14 mouse cellular contexts compared by ENCODE assay signal in the genomic region with DNA sequence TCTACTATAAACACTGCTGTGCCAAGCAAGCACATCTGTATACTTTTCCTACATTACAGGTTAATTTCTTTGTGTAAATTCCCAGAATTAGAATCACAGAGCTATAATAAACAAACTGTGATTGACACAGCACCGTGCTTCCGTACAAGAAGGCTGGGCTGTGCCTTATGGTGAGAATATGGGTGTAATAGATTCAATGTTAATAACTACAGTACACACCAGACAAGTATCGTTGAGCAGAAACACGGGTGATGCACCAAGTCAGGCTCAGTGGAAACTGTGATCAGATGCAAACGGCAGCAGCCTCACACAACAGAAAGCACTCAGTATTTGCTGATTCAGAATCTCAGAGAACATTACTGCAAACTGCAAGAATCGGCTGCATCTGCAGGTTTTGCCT.
DNase-seq lines count a peak whose midpoint lies in the region; TF ChIP-seq lines count a peak whose summit lies in the region.
"Had no signal": no experiment of that assay in that cellular context is flagged by ENCODE, and none has a peak within 500 bp of the region (broad histone marks: within the 10 kb centered on the region; RNA-seq: fewer than 3 reads in every experiment).

No protein-coding gene starts in this region.

- no peak for TF ChIP-seq CTCF in layer of hippocampus, adult 2 months (conservative IDR thresholded peaks at IDR 0.05)
- TF ChIP-seq CTCF in brain, embryonic 14.5 days (IDR thresholded peaks at IDR 0.05; ENCODE audit: borderline replicate concordance, extremely low read depth, insufficient read depth, insufficient read length), result no peak

- no peaks in the 10 kb centered on the region for H3K79me2 ChIP-seq in myocyte (ENCODE audit: control insufficient read depth, insufficient read depth)

- H3K27me3 ChIP-seq in heart, embryonic 10.5 days (ENCODE audit: insufficient read depth, poor library complexity, severe bottlenecking), result no peaks in the 10 kb centered on the region
- H3K27me3 ChIP-seq in myocyte (ENCODE audit: control insufficient read depth, insufficient read depth, insufficient read length), result no peaks in the 10 kb centered on the region
- H3K27me3 ChIP-seq: midbrain, embryonic 15.5 days; neural tube, embryonic 13.5 days had no signal

- WGBS in heart, embryonic 10.5 days, result 79% methylated on average over 6 of the region's 6 CpGs

- no peak for TF ChIP-seq POLR2A in brain, embryonic 14.5 days (IDR thresholded peaks at IDR 0.05; ENCODE audit: borderline replicate concordance, extremely low read depth, insufficient read depth, insufficient read length, poor library complexity, severe bottlenecking)
- TF ChIP-seq POLR2A in myocyte (IDR thresholded peaks at IDR 0.05; ENCODE audit: insufficient read length, low read depth), result no peak

- peak overlapping the region; percentile 1 for H3K4me2 ChIP-seq in myocyte (ENCODE audit: low read depth)
- H3K4me2 ChIP-seq: liver, embryonic 11.5 days; midbrain, embryonic 15.5 days; neural tube, embryonic 13.5 days had no signal

- H3K4me3 ChIP-seq in heart, embryonic 10.5 days, result no peak overlapping the region
- H3K4me3 ChIP-seq in layer of hippocampus, adult 2 months, result no peak overlapping the region
- H3K4me3 ChIP-seq in myocyte, result no peak overlapping the region
- H3K4me3 ChIP-seq: midbrain, embryonic 15.5 days; neural tube, embryonic 13.5 days had no signal

- H3ac ChIP-seq in myocyte (ENCODE audit: control insufficient read depth, insufficient read length), result no peak overlapping the region

- H3K4me1 ChIP-seq in heart, embryonic 10.5 days, result peaks cover 32% of the 10 kb centered on the region

- no peak overlapping the region for H3K27ac ChIP-seq in heart, embryonic 10.5 days
- H3K27ac ChIP-seq in layer of hippocampus, adult 2 months, result peak overlapping the region; percentile 79
- H3K27ac ChIP-seq: macrophage; midbrain, embryonic 15.5 days; neural tube, embryonic 13.5 days had no signal

- no peaks in the 10 kb centered on the region for H3K9me3 ChIP-seq in heart, embryonic 10.5 days

- H3K36me3 ChIP-seq in heart, embryonic 10.5 days, result no peaks in the 10 kb centered on the region
- H3K36me3 ChIP-seq in myocyte (ENCODE audit: control insufficient read depth, insufficient read depth), result no peaks in the 10 kb centered on the region
- H3K36me3 ChIP-seq: midbrain, embryonic 15.5 days; neural tube, embryonic 13.5 days had no signal

- DNase-seq in heart, adult 11 months, result peak; percentile 84
- no peak for DNase-seq in heart, embryonic 10.5 days (ENCODE audit: low spot score)
- DNase-seq in layer of hippocampus, adult 2 months (ENCODE audit: low spot score in 2 of 2), result peak in 1 of 2 experiments; percentile 16
- no peak for DNase-seq in layer of hippocampus, adult 11-12 months (ENCODE audit: low spot score)
- peak; percentile 72 for DNase-seq in brain, embryonic 14.5 days (ENCODE audit: low read depth)
- no peak for DNase-seq in adrenal gland, postnatal 36 days
- DNase-seq: adrenal gland, adult 8-10 months; B cell, adult 2 months; cerebellum, postnatal 14 days had no signal

TF ChIP-seq in myocyte, 11 proteins besides CTCF, POLR2A, EP300 and RAD21:
- TF ChIP-seq POLR2AphosphoS2 (IDR thresholded peaks at IDR 0.05; ENCODE audit: insufficient read length, low read depth) (no peak), MYOG (IDR thresholded peaks at IDR 0.05; ENCODE audit: control insufficient read depth in 1 of 3, insufficient read depth in 1 of 3, insufficient read length in 2 of 3, low read depth in 2 of 3) (no peak), SRF (IDR thresholded peaks at IDR 0.05; ENCODE audit: control insufficient read depth, insufficient read length, low read depth) (no peak), E2F4 (IDR thresholded peaks at IDR 0.05; ENCODE audit: insufficient read depth) (no peak), TCF12 (IDR thresholded peaks at IDR 0.05; ENCODE audit: insufficient read depth, poor library complexity, severe bottlenecking) (no peak), MAX (IDR thresholded peaks at IDR 0.05; ENCODE audit: low read depth) (no peak), CEBPB (IDR thresholded peaks at IDR 0.05; ENCODE audit: insufficient read depth, poor library complexity, severe bottlenecking) (no peak), TCF3 (IDR thresholded peaks at IDR 0.05; ENCODE audit: insufficient read length, low read depth) (no peak)
TF ChIP-seq in myocyte: peak in this region for 0.

Comparison
In these comparisons a context has a peak if more than half of its experiments do, and no peak if none do; other contexts are left out.
1. DNase-seq: peak in heart, adult 11 months (single experiment) and brain, embryonic 14.5 days (single experiment); none in heart, embryonic 10.5 days (single experiment), layer of hippocampus, adult 11-12 months (single experiment) and adrenal gland, postnatal 36 days (0 of 2).